Mouse (Mus musculus) embryonic stem cell, embryonic (primary cell): ENCODE results near the gene Cux1.

Experiments
- CTCF ChIA-PET, 4 experiments: fragments of 300-600 bp in 2 of 4; fragments of 350-600 bp in 2 of 4; sonication (Branson Sonifier 250); formaldehyde crosslinking; loops; one replicate each; lab custom pipeline; 2022; ENCODE audit warnings: inconsistent platforms in 2 of 4; lab: Charles Lee
- POLR2A ChIA-PET, 4 experiments: fragments of 300-600 bp in 2 of 4; fragments of 350-600 bp in 2 of 4; sonication (Branson Sonifier 250); formaldehyde crosslinking; loops; one replicate each; lab custom pipeline; 2022; ENCODE audit warnings: antibody characterized with exemption in 4 of 4, inconsistent platforms in 1 of 4; lab: Charles Lee

Gene Cux1

DNA sequence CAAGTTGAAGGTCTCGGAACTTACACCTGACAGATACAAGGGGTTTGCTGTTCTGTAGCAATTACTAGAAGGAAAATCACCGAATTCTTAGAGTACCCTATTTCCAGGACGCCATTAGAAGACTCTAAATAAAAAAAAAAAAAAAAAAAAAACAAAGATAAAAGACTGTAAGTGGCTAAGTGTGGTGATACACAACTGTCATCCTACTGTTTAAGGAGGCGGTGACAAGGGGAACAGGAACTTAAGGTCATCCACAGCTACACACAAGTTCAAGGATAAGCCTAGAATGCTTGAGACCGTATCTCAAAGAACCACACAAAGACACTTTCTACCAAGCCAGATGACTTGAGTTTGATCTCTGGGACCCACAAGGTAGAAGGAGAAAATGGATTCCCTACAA, 56.7 kb downstream of the Cux1 start:
- ChIA-PET POLR2A (interaction anchor here in 2 of 4 experiments (0.6 to 1.1 kb wide), 4 partner anchors 8 to 198 kb away, joined by 3 read pairs; no protein-coding TSS in a partner anchor), CTCF (no interaction called here)

DNA sequence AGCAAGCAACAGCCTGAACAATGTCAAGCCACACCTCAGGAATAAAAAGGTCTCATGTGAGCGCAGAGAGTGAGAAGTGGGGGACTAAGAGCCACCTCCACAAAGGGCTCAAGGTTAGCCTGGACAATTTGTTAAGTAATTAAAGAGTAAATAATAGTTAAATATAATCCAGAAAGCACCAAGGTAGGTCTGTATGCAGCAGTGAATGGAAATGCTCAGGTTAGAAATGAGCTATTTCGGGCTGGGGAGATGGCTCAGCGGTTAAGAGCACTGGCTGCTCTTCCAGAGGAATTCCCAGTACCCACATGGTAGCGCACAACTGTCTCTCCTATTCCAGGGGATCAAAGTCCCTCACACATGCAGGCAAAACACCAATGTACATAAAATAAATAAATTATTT, 59.7 kb downstream of the Cux1 start:
- CTCF ChIA-PET, result interaction anchor here in 1 of 4 experiments (0.7 kb wide), 1 partner anchor 52 kb away, joined by 3 read pairs; no protein-coding TSS in a partner anchor
- POLR2A ChIA-PET, result interaction anchor here in 1 of 4 experiments (1.2 kb wide), 1 partner anchor 22 kb away, joined by 3 read pairs; no protein-coding TSS in a partner anchor

DNA sequence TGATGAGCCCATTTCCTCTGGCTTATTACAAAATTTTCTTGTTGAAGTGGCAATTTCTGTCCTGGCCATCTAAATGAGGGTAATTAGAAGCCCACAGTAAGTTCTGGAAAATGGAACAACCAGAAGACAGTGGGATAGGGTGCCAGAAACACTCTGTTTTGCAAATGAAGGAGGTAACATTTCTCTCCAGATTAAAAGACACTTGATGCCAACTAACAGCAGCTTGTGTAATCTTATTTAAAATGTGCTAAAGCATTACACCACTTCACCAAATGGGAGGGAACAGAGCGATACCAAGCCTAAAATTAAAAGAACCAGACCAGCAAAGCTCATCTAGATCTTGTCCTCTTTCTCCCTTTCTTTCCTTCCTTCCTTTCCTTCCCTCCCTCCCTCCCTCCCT, 61.0 kb downstream of the Cux1 start:
- CTCF ChIA-PET, result interaction anchor here in 1 of 4 experiments (0.8 kb wide), 1 partner anchor 100 kb away, joined by 4 read pairs; no protein-coding TSS in a partner anchor
- POLR2A ChIA-PET, result interaction anchor here in 1 of 4 experiments (1.1 kb wide), 1 partner anchor 59 kb away, joined by 3 read pairs; no protein-coding TSS in a partner anchor

DNA sequence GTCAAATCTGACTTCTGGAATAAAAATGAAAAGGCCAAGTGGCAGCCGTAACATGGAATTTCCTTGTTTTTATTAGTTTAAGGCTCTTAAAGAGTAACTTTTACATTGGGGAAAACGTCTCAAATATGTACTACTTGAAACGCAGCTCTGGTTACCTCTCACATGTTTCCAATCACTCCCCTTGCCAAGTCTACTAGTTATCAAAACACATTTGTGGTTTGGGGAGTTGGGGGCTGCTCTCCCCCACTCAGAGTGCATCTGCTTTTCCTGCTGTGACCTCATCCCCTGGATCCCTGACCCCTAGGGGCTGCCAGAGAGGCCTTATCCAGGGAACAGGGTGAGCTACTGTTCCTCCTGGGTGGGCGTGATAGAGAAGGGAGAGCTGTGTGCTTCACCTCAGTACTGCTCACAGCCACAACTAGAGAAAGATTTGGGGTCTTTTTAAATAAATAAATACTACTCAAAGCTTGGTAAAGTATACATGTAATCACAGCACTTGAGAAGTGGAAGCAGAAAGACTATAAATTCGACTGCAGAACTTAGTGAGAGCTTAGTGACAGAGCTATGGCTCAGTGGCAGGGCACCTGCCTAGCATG, 64.7 kb downstream of the Cux1 start:
- POLR2A ChIA-PET, result interaction anchor here in 2 of 4 experiments (0.7 to 1.6 kb wide), 6 partner anchors 9 to 58 kb away, joined by 3 to 7 read pairs (median 4); no protein-coding TSS in a partner anchor
- CTCF ChIA-PET, result interaction anchor here in 3 of 4 experiments (0.6 to 1.4 kb wide), 5 partner anchors 162 to 1835 kb away, joined by 3 to 8 read pairs (median 4); no protein-coding TSS in a partner anchor

DNA sequence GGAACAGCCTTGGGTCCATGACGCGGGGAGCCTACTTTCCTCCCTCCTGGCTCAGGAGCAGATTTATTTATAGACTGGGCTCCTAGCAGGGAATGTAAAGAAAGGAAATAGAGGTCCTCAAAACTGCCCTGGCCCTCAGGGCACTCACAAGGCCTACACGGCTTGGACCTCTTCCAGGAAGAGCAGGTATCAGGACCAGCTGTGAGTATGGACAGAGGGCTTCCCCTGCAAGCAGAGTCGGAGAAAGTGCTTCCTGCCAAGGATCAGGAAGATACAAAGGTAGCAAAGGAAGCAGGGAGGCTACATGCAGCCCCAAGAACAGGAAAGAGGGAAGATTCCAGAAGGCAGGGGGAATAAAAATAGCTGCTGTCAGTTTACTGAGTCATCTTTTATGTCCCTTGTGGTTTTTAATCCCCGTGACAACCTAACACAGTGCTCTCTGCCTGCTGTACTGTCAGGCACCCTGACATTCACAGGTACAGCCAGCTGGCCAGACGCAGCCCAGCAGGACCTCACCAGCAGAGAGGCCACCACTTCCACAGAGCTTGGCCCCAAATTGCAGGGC, 66.9 kb downstream of the Cux1 start:
- ChIA-PET CTCF (interaction anchor here in 3 of 4 experiments (0.6 to 1.3 kb wide), 4 partner anchors 22 to 602 kb away, joined by 3 to 4 read pairs (median 4); no protein-coding TSS in a partner anchor), POLR2A (interaction anchor here in 1 of 4 experiments (1.0 kb wide), 1 partner anchor 48 kb away, joined by 3 read pairs; no protein-coding TSS in a partner anchor)

DNA sequence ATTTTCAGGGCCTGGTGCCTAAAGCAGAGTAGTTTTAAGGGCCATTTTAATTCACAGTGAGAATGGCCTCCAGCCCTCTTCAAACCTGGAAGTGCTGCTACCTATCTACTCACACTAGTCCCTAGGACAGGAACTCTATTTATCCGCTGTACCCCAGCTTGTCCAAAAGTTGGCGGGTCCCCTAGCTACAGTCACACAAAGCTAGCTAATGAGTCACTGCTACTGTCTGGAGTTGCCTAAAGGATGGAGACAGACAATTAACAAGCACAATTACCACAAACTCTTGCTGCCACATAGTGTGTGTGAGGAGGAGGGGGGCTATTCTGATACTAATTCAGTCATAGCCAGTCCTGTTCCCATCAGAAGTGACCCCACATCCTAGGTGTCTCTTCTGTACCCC, 68.0 kb downstream of the Cux1 start:
- ChIA-PET CTCF (no interaction called here), POLR2A (interaction anchor here in 2 of 4 experiments (0.9 to 1.7 kb wide), 2 partner anchors 34 to 35 kb away, joined by 3 to 4 read pairs; no protein-coding TSS in a partner anchor)

DNA sequence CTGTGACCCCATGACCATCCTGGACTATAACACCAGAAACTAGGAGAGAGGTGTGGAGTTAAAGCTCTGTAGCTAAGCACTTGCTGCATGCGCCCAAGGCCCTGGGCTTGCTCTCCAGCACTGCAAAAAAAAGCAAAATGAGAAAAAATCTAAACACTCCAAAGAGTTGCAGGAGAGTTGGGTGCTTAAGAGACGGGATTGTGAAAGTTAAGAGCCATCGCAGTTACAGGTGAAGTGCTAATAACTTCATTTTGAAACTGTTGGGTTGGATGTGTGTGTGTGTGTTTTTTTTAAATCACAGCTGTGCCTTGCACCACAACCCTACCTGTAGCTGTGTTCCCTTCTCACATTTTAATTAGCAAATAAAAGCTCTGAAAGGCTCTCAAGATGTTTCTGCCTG, 68.5 kb downstream of the Cux1 start:
- POLR2A ChIA-PET, result interaction anchor here in 2 of 4 experiments (0.9 to 1.7 kb wide), 2 partner anchors 34 kb away, joined by 3 to 4 read pairs; no protein-coding TSS in a partner anchor

DNA sequence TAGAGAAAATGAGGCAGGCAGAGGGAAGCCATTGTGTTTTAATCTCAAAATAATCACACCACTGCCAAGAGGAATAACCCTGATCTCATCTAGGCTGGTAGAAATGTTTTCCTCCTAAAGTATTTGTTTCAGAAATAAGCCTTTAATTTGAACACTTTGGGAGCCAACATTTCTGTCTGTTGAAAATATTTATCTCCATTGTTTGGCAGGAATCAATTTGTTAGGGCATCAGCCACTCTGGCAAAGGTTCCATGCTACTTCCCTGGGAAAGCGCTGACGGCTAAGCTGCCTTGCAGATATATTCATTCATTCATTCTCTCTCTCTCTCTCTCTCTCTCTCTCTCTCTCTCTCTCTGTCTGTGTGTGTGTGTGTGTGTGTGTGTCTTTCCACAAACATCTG, 70.0 kb downstream of the Cux1 start:
- POLR2A ChIA-PET, result interaction anchor here in 2 of 4 experiments (0.5 to 0.7 kb wide), 3 partner anchors 29 to 539 kb away, joined by 3 to 5 read pairs (median 3); no protein-coding TSS in a partner anchor

More for the DNA sequence above, 68.5 kb downstream of the Cux1 start:
- CTCF ChIA-PET, result no interaction called here

DNA sequence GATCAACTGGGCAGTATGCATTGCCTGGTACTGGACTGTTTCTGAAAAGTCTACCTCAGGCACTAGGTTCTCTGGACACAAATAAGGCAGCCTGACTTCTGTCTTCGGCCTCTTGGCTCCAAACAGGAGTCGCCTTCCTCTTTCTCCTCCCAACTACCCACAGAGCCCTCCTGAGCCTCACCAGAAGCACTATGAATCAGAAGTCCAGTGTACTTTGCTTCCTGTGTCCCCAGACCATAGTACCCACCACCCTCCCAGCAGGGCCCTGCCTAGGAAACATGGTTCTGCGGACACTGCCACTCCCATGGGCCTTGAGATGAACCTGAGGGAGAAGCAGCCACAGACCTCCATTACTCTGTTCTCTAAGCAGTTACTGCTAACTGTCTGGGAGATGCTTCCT, 71.7 kb downstream of the Cux1 start:
- ChIA-PET CTCF (no interaction called here), POLR2A (no interaction called here)

More for the DNA sequence above, 70.0 kb downstream of the Cux1 start:
- CTCF ChIA-PET, result no interaction called here

DNA sequence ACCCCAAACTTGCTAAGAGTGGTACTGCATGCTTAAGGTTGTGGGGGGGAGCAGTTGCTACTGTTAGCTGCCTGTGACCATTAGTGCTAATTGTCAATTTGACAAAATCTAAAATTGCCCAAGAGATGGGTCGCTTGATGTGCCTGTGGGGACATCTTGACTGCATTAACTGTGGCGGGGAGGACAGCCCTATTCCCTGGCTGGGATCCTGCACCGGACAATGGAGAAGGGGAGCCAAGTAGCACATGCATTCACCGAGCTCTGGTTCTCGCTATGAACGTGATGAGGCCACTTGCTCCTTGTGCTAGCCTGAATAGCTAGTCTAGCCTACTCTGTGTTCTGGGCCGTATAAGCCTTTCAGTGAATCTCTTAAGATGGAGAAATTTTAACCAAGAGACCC, 72.4 kb downstream of the Cux1 start:
- ChIA-PET POLR2A (no interaction called here), CTCF (interaction anchor here in 1 of 4 experiments (0.8 kb wide), 1 partner anchor 211 kb away, joined by 3 read pairs; no protein-coding TSS in a partner anchor)

DNA sequence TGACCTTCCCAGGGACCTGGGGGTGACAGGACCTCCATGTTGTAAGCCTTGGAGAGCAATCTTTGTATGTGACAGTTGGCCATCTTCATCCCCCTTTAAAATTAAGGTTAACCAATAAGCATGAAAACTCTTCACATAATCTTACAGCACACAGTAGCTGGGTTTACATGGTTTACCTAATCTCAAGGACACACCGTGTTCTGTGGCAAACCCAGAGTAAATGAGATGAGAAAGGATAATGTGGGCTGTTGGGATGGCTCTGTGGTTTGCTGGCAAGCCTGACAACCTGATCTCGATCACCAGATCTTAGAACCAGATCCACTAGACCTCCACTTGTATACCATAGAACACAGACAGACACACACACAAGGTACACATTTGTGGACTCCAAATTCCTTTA, 73.0 kb downstream of the Cux1 start:
- ChIA-PET POLR2A (no interaction called here), CTCF (interaction anchor here in 1 of 4 experiments (0.8 kb wide), 1 partner anchor 212 kb away, joined by 3 read pairs; no protein-coding TSS in a partner anchor)

DNA sequence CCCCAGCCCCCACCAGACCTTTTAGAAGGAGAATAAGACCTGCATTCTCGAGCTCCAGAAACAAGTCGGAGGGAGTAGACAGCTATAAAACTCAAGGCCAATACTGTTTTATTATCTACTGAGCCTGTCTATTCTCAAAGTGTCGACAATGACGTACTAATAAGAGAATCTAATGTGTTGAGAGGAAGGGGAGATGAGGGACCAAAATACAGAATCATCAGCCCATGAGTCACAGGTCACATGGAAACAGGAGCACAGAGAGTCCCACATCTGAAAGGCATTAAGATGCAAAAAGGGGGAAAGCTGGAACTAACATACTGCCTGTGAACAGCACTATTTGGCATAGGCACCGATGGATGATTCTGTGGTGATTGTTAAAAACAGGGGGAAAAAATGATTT, 77.8 kb downstream of the Cux1 start:
- ChIA-PET CTCF (interaction anchor here in 1 of 4 experiments (0.8 kb wide), 1 partner anchor 69 kb away, joined by 3 read pairs; no protein-coding TSS in a partner anchor), POLR2A (interaction anchor here in 1 of 4 experiments (0.6 kb wide), 1 partner anchor 42 kb away, joined by 4 read pairs; no protein-coding TSS in a partner anchor)

DNA sequence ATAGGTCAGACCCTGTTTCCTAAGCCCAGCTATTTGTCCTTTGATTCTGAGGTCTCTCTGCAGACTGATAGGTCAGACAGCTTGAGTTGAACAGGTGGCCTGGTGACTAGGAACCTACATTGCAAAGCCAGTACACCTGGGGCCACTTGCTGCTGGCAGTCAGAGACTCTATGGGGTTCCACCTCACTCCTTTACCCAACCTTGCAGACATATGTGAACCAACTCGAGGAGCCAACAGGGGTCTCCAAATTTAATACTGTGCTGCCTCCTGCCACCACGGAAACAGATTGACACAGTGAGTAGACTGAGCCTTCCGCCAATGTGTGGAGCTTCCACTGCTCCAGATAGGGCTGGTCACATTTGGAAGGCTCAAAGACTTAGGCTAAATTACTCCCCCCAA, 78.6 kb downstream of the Cux1 start:
- CTCF ChIA-PET, result interaction anchor here in 1 of 4 experiments (0.5 kb wide), 1 partner anchor 168 kb away, joined by 3 read pairs; no protein-coding TSS in a partner anchor
- POLR2A ChIA-PET, result no interaction called here

DNA sequence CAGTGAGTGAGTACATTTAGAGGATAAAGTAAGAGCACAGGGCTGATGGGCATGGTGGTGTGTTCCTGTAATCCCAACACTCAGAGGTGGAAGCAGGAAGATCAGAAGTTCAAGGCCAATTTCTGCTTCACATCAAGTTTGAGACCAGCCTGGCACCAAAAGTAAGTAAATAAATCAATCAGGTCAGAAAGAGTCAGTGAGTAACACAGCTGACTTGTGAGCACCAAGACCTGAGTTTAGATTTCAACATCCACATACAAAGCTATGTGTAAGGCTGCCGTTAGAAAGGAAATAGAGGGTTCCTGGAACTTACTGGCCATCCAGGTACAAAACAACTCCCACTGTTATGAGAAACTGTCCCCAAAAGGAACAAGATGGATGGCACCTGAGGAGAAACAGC, 79.1 kb downstream of the Cux1 start:
- CTCF ChIA-PET, result no interaction called here
- POLR2A ChIA-PET, result no interaction called here

DNA sequence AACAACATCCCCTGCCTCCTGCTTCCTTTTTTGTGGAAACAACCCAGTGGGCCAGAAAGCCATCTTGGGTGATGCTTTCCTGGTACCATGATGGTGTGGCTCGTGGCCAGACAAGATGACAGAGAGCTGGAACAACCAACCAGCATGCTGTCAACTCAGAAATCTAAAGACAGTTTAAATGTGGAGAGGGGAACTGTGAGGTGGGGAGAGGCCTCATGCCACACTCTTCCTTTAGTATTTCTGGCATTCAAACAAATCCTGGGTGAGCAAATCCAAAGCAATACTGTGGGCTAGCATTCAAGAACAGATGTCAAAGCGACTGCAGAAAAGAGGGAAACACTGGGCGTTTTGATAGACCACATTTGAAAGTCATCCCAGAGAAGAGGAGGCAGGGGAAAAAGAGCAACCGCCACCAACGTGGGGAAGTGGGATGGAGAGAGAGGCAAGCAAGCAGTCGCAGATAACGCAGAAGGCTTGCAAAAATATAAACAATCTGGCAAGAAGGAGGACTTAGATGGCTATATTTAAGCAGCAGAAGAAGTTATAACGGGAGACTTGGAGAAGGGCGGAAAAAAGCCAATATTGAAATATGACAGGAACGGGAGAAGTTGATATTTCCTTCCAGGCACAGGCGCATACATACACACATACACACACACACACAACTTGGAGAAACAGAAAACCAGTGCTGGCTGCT, 79.7 kb downstream of the Cux1 start:
- CTCF ChIA-PET, result no interaction called here
- POLR2A ChIA-PET, result no interaction called here

DNA sequence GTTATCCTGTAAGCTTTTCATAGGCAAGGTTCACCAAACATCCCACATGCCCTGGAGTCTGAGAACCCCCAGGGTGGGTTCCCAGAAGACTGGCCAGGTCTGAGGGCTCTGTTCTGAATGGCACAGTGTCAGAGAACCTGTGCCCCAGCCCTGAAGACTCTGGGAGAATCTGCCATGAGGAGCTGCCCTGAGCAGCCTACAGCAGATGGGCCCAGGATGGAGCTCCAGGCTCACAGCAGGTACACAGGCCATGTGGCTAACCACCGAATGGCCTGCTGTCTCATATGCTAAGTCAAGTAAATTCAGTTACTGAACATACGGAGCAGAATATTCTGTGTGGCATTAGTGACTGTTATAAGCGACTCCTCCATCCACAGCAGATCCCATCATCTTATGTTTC, 80.9 kb downstream of the Cux1 start:
- POLR2A ChIA-PET, result no interaction called here
- CTCF ChIA-PET, result no interaction called here

DNA sequence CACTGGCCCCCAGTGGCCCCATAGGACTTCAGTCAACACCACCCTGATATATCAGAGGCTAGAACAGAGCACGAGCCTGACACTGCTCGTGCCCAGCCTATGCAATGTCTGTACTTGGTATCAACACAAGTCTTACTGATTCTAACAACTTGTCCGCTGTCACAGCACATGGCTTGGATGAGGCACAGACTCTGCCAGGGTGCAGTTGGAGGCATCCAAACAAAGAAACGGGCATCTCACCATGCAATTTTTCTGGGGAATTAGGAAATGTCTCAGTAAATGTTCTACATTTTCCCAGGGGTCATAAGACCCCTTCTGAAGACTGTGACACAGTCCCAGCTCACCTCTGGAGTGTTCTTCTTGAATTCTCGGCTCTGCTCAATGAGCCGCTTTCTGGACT, 81.9 kb downstream of the Cux1 start:
- CTCF ChIA-PET, result no interaction called here
- POLR2A ChIA-PET, result interaction anchor here in 1 of 4 experiments (3.8 kb wide), 1 partner anchor 17 kb away, joined by 10 read pairs; no protein-coding TSS in a partner anchor

DNA sequence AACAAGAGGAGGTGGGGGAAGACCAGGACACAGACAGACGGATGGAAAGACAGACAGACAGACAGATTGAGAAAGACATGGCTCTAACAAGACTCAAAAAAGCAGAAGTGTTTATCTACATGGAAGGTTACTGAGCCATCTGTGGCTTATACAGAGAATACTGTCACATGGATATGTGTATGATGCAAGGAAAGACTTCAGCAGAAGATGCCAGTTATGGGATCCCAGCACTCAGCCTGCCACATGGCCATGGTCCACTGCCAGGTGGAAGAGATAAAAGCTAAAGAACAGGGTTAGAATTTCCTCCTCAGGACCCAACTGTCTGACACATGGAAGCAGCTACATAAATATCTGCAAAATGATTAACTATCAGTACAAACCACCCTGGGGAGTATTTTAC, 84.9 kb downstream of the Cux1 start:
- ChIA-PET POLR2A (interaction anchor here in 2 of 4 experiments (0.6 to 3.8 kb wide), 3 partner anchors 14 to 153 kb away, joined by 4 to 10 read pairs (median 5); no protein-coding TSS in a partner anchor), CTCF (interaction anchor here in 1 of 4 experiments (0.7 kb wide), 1 partner anchor 199 kb away, joined by 3 read pairs; no protein-coding TSS in a partner anchor)
